Mouse (Mus musculus) myocyte (in vitro differentiated cells): ENCODE data around the gene Riok1. TPM values are rescaled to one million over a fixed set of nuclear protein-coding genes. Genes with fewer than 3 reads are reported as not detected.

Experiments used
- H3K27me3 ChIP-seq: one replicate; pipeline ENCODE4 v1.6.1; 2011; ENCODE audit not compliant: control insufficient read depth, insufficient read depth, insufficient read length
- H3K36me3 ChIP-seq: one replicate; pipeline ENCODE4 v1.6.1; 2011; ENCODE audit not compliant: control insufficient read depth, insufficient read depth
- H3K4me2 ChIP-seq: one replicate; pipeline ENCODE4 v1.6.1; 2011; ENCODE audit warnings: low read depth, control low read depth
- H3K4me3 ChIP-seq: one replicate; pipeline ENCODE4 v1.5.1; 2011; ENCODE audit warnings: mild to moderate bottlenecking, control low read depth, moderate library complexity
- H3K79me2 ChIP-seq: one replicate; pipeline ENCODE4 v1.6.1; 2011; ENCODE audit not compliant: control insufficient read depth, insufficient read depth
- H3ac ChIP-seq: one replicate; pipeline ENCODE4 v1.6.1; 2011; ENCODE audit not compliant: control insufficient read depth, insufficient read length
- CEBPB ChIP-seq: IDR thresholded peaks from 2 replicates; pipeline ENCODE4 v1.6.1; 2011; ENCODE audit warnings: mild to moderate bottlenecking, moderate library complexity; ENCODE audit not compliant: poor library complexity, insufficient read depth, severe bottlenecking
- E2F4 ChIP-seq: IDR thresholded peaks from one replicate; pipeline ENCODE4 v1.6.1; 2011; ENCODE audit warnings: mild to moderate bottlenecking, control low read depth, moderate library complexity; ENCODE audit not compliant: insufficient read depth
- MAX ChIP-seq: IDR thresholded peaks from one replicate; pipeline ENCODE4 v1.6.1; 2011; ENCODE audit warnings: low read depth, mild to moderate bottlenecking, control low read depth
- MYOD1 ChIP-seq, 3 experiments: IDR thresholded peaks; one replicate each; pipeline ENCODE4 v1.6.1; 2011; ENCODE audit warnings: control low read depth in 2 of 3, low read depth in 2 of 3, mild to moderate bottlenecking in 2 of 3, moderate library complexity in 1 of 3; ENCODE audit not compliant: insufficient read length in 2 of 3, control insufficient read depth in 1 of 3
- MYOG ChIP-seq, 3 experiments: IDR thresholded peaks; one replicate each; pipeline ENCODE4 v1.6.1; 2011; ENCODE audit warnings: control low read depth in 2 of 3, low read depth in 2 of 3, mild to moderate bottlenecking in 2 of 3; ENCODE audit not compliant: insufficient read length in 2 of 3, control insufficient read depth in 1 of 3, insufficient read depth in 1 of 3
- POLR2A ChIP-seq: IDR thresholded peaks from one replicate; pipeline ENCODE4 v1.6.1; 2011; ENCODE audit warnings: low read depth, mild to moderate bottlenecking, control low read depth, moderate library complexity; ENCODE audit not compliant: insufficient read length
- POLR2AphosphoS2 ChIP-seq: IDR thresholded peaks from one replicate; pipeline ENCODE4 v1.6.1; 2011; ENCODE audit warnings: low read depth, control low read depth; ENCODE audit not compliant: insufficient read length
- REST ChIP-seq: IDR thresholded peaks from one replicate; pipeline ENCODE4 v1.6.1; 2011; ENCODE audit warnings: mild to moderate bottlenecking, control low read depth, moderate library complexity; ENCODE audit not compliant: insufficient read depth, insufficient read length
- SRF ChIP-seq: IDR thresholded peaks from one replicate; pipeline ENCODE4 v1.6.1; 2011; ENCODE audit warnings: low read depth; ENCODE audit not compliant: control insufficient read depth, insufficient read length
- TCF12 ChIP-seq: IDR thresholded peaks from one replicate; pipeline ENCODE4 v1.6.1; 2011; ENCODE audit warnings: mild to moderate bottlenecking, control low read depth; ENCODE audit not compliant: poor library complexity, insufficient read depth, severe bottlenecking
- TCF3 ChIP-seq: IDR thresholded peaks from one replicate; pipeline ENCODE4 v1.6.1; 2011; ENCODE audit warnings: low read depth, control low read depth; ENCODE audit not compliant: insufficient read length
- USF1 ChIP-seq: IDR thresholded peaks from one replicate; pipeline ENCODE4 v1.6.1; 2011; ENCODE audit warnings: low read depth, mild to moderate bottlenecking, control low read depth, moderate library complexity
- polyA plus RNA-seq: library from polyadenylated mRNA; unstranded; fragments of >200 nt; fragmentation: generic; extraction: Trizol; gene quantifications from one replicate; pipeline ENCODE4 v1.2.1, GENCODE M21; 2012; ENCODE audit warnings: missing spikeins

Gene Riok1
- polyA plus RNA-seq, 1 experiment: 9.9 TPM

DNA sequence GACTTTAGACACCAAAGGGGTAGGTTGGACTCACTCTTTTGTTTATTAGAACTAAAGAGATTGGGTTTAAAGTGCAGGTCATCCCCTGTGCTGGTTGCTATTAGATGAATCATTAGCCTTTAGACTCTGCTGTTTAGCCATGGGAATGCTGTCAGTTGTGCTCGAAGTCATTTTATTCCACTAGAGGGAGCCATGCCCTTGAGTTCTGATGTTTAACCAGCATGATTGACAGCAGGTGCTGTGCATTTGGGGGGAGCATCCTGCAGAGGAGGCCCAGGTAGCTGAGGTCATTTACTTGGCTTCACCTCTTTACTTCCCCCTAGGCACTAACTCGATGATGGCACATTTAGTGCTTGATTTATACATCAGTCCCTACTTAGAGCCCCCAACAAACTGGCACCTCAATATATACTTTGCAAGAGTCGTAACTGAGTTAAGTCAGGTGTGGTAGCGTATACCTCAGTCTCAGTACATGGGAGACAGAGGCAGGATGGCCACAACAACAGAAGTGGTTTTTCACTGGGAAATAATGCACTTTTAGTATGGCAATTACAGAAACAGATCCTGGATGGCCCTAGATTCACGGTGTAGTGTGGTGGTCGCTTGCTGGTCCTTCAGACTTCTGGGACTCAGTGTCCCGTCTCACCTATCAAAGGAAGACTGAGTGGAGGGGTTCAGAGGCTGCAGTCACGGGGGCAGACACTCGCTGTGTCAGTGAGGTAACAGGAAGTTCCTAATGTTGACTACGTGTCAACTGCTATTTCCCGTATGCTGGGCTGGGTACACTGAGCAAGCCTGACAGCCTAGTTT, 28.3 kb downstream of the Riok1 start:
- no peak overlapping the region for H3ac ChIP-seq
- TF ChIP-seq USF1 (no peak), MYOD1 (IDR thresholded peaks at IDR 0.05; ENCODE audit: control insufficient read depth in 1 of 3, insufficient read length in 2 of 3, low read depth in 2 of 3) (peak in 1 of 3 experiments; percentile 5)
- H3K79me2 ChIP-seq: no peaks in the 10 kb centered on the region
- H3K4me2 ChIP-seq: no peak overlapping the region
- H3K4me3 ChIP-seq: no peak overlapping the region
- peaks cover 8% of the 10 kb centered on the region for H3K36me3 ChIP-seq
- H3K27me3 ChIP-seq: no peaks in the 10 kb centered on the region

DNA sequence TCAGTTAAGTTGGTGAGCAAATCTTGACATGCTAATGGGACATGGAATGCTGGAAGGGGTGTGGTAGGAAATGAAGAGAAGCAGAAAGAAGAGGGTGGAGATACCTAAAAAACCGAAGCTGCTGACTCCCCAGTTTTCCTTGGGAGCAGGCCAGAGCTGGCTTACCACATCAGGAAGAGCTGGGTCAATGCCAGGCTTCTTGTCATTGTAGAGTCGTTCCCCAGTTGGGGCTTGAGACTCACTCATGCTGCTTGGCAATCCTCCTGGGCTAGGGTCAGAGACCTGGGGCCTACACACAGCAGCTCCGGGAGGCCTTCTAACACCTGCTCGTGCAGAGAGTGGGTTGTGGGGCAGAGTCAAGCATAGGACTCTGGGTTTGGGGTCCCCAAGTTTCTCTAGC, 34.1 kb downstream of the Riok1 start:
- Histone ChIP-seq H3K4me3 (no peak overlapping the region), H3K36me3 (no peaks in the 10 kb centered on the region), H3ac (no peak overlapping the region), H3K79me2 (no peaks in the 10 kb centered on the region), H3K4me2 (no peak overlapping the region), H3K27me3 (no peaks in the 10 kb centered on the region)
- TF ChIP-seq E2F4 (no peak), CEBPB (no peak), POLR2AphosphoS2 (no peak), POLR2A (no peak), USF1 (no peak), MAX (no peak), MYOG (IDR thresholded peaks at IDR 0.05; ENCODE audit: control insufficient read depth in 1 of 3, insufficient read depth in 1 of 3, insufficient read length in 2 of 3, low read depth in 2 of 3) (no peak)

DNA sequence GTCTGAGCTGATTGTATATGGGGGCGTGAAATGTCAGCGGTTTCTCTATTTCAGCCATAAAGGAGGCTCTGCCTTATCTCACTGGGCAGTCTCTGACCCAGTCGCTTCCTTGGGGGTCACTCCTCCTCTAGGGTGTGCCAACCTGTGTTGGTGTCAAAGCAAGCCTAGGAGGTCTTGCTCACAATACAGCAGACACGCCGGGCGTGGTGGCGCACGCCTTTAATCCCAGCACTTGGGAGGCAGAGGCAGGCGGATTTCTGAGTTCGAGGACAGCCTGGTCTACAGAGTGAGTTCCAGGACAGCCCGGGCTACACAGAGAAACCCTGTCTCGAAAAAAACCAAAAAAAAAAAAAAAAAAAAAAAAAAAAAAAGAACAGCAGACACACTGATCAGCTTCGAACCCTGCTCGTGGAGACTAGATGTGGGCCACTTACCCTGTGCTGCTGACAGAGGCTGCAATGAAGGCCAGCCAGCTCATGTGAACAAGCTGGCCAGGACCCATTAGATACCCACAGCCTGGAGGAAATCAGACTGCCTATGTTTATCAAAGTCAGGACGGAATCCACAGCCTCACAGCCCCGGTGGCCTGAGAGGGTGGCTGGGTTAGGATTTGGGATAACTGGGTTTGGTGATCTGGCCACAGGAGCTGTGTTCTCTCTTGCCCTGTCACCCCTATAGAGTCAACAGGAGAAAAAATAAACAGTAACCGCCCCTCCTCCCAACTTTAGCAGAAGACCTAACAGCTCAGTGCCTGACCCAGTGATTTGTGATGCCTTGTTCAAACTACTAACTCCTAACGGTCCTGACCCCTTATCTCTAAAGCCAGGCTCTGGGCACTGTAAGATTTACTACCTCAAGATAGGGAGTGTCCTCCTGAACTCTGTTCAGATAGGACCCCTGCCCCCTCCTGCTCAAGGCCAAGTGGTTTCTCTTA, 36.8 kb downstream of the Riok1 start:
- Histone ChIP-seq H3K36me3 (no peaks in the 10 kb centered on the region), H3K4me3 (no peak overlapping the region), H3K27me3 (no peaks in the 10 kb centered on the region), H3K79me2 (no peaks in the 10 kb centered on the region), H3ac (no peak overlapping the region), H3K4me2 (no peak overlapping the region)
- no peak for TF ChIP-seq REST
- TF ChIP-seq TCF12: no peak
- no peak for TF ChIP-seq TCF3
- TF ChIP-seq E2F4: no peak
- no peak for TF ChIP-seq MYOG (IDR thresholded peaks at IDR 0.05; ENCODE audit: control insufficient read depth in 1 of 3, insufficient read depth in 1 of 3, insufficient read length in 2 of 3, low read depth in 2 of 3)
- no peak for TF ChIP-seq MYOD1 (IDR thresholded peaks at IDR 0.05; ENCODE audit: control insufficient read depth in 1 of 3, insufficient read length in 2 of 3, low read depth in 2 of 3)
- TF ChIP-seq USF1: no peak
- no peak for TF ChIP-seq POLR2AphosphoS2
- no peak for TF ChIP-seq MAX
- TF ChIP-seq CEBPB: no peak

DNA sequence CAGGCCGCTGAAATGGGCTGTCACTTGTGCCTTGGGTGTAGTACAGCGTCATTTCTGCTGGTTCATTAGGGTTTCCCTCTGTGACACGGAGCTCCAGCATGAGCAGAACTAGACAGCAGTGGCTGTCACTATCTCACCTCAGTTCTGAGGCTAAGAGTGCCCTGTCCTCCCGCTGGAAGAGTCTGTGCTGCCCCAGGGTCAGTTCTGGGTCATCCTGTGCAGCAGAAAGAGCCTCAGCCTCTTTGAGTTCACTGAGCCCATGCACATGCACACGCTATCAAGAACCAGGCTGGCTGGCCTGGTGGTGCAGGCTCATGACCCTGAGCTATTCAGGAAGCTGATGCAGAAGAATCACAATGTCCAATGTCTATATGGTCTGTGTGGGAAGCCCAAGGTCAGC, 37.6 kb downstream of the Riok1 start:
- no peaks in the 10 kb centered on the region for H3K79me2 ChIP-seq
- TF ChIP-seq POLR2A (no peak), USF1 (no peak), TCF3 (no peak), E2F4 (no peak), MYOG (IDR thresholded peaks at IDR 0.05; ENCODE audit: control insufficient read depth in 1 of 3, insufficient read depth in 1 of 3, insufficient read length in 2 of 3, low read depth in 2 of 3) (no peak), TCF12 (no peak), CEBPB (no peak), REST (no peak), SRF (no peak), MYOD1 (IDR thresholded peaks at IDR 0.05; ENCODE audit: control insufficient read depth in 1 of 3, insufficient read length in 2 of 3, low read depth in 2 of 3) (no peak), POLR2AphosphoS2 (no peak), MAX (no peak)
- no peak overlapping the region for H3ac ChIP-seq
- no peaks in the 10 kb centered on the region for H3K36me3 ChIP-seq
- no peaks in the 10 kb centered on the region for H3K27me3 ChIP-seq
- no peak overlapping the region for H3K4me2 ChIP-seq
- no peak overlapping the region for H3K4me3 ChIP-seq

DNA sequence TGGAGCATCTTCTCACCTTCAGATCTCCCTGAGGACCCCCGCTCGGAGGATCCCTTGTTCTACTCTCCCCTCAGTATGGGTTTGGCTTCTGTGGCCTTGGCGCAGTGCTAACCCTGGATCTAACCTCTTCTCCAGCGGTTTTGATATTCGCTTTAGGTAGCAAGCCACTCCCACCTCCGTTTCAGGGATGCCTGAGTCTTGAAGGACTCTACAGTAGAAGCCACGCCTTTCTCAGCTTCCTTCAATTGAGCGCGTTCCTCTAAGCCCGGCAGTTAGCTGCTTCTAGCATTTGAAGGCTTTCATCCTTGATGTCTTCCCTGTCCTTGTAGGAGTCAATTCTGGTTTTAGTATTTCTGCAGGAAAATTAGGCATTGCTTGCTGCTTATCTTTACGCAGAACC, 40.3 kb downstream of the Riok1 start:
- H3K79me2 ChIP-seq: no peaks in the 10 kb centered on the region
- no peaks in the 10 kb centered on the region for H3K27me3 ChIP-seq
- H3K4me2 ChIP-seq: no peak overlapping the region
- TF ChIP-seq USF1 (no peak), CEBPB (no peak), MYOG (IDR thresholded peaks at IDR 0.05; ENCODE audit: control insufficient read depth in 1 of 3, insufficient read depth in 1 of 3, insufficient read length in 2 of 3, low read depth in 2 of 3) (no peak), MYOD1 (IDR thresholded peaks at IDR 0.05; ENCODE audit: control insufficient read depth in 1 of 3, insufficient read length in 2 of 3, low read depth in 2 of 3) (no peak), REST (no peak)
- H3K4me3 ChIP-seq: no peak overlapping the region
- no peak overlapping the region for H3ac ChIP-seq
- H3K36me3 ChIP-seq: no peaks in the 10 kb centered on the region
